Mouse (Mus musculus) midbrain, embryonic 12.5 days (tissue): Measurements from ENCODE around the gene Phka2. TPM values are rescaled to one million over a fixed set of nuclear protein-coding genes. Genes with fewer than 3 reads are reported as not detected.

Experiments used
- ATAC-seq: fragments of 200-750 bp; cut with Nextera tagmentation; 2 replicates; pipeline ENCODE4 v1.8.0; 2017; ENCODE audit warnings: low read depth, moderate TSS enrichment, moderate library complexity; ENCODE audit not compliant: low FRiP score
- H3K27ac ChIP-seq: fragments of 300-500 bp; sonication (generic); replicated peaks from 2 replicates; pipeline ENCODE4 v1.5.1; 2016; ENCODE audit warnings: mild to moderate bottlenecking
- H3K27me3 ChIP-seq: fragments of 300-500 bp; sonication (generic); 2 replicates; pipeline ENCODE4 v1.6.1; 2016; ENCODE audit warnings: mild to moderate bottlenecking
- H3K36me3 ChIP-seq: fragments of 300-500 bp; sonication (generic); 2 replicates; pipeline ENCODE4 v1.6.1; 2016
- H3K4me1 ChIP-seq: fragments of 300-500 bp; sonication (generic); 2 replicates; pipeline ENCODE4 v1.6.1; 2016
- H3K4me2 ChIP-seq: fragments of 300-500 bp; sonication (generic); replicated peaks from 2 replicates; pipeline ENCODE4 v1.6.1; 2016; ENCODE audit warnings: mild to moderate bottlenecking, moderate library complexity
- H3K4me3 ChIP-seq: fragments of 300-500 bp; sonication (generic); 2 replicates; pipeline ENCODE4 v1.5.1; 2016; ENCODE audit warnings: mild to moderate bottlenecking
- H3K9ac ChIP-seq: fragments of 300-500 bp; sonication (generic); replicated peaks from 2 replicates; pipeline ENCODE4 v1.6.1; 2016; ENCODE audit warnings: mild to moderate bottlenecking, moderate library complexity
- H3K9me3 ChIP-seq: fragments of 300-500 bp; sonication (generic); 2 replicates; pipeline ENCODE4 v1.6.1; 2016; ENCODE audit warnings: mild to moderate bottlenecking
- WGBS: fragments of 180-500 bp; shearing (Covaris S2); methylation state at CpG from one replicate; pipeline ENCODE4 v1.1.7; 2016; 5-methylcytosine and 5-hydroxymethylcytosine counted together
- polyA plus RNA-seq: library from polyadenylated mRNA; unstranded; fragments of >200 nt; fragmentation: Nextera tagmentation; extraction: Ambion mirVana; gene quantifications from 2 replicates; pipeline ENCODE4 v1.2.1, GENCODE M21; 2016

The Phka2 gene
- polyA plus RNA-seq, 1 experiment from 2014 or later, result 22.8 TPM

GRCm38 (mm10) chrX:160602770-160603169 is 100.8 kb downstream of the Phka2 start:
- Histone ChIP-seq H3K9ac (no peak overlapping the region), H3K4me2 (no peak overlapping the region), H3K9me3 (no peaks in the 10 kb centered on the region), H3K27ac (no peak overlapping the region), H3K36me3 (no peaks in the 10 kb centered on the region), H3K4me3 (no peak overlapping the region), H3K27me3 (peaks cover 62% of the 10 kb centered on the region), H3K4me1 (peaks cover 18% of the 10 kb centered on the region)
- no peak for ATAC-seq
- 94% methylated on average over 1 of the region's 1 CpGs for WGBS

GRCm38 (mm10) chrX:160603316-160603715 is 101.3 kb downstream of the Phka2 start:
- WGBS, result 89% methylated on average over 2 of the region's 2 CpGs
- no peaks in the 10 kb centered on the region for H3K36me3 ChIP-seq
- H3K9ac ChIP-seq, result no peak overlapping the region
- H3K9me3 ChIP-seq, result no peaks in the 10 kb centered on the region
- no peak overlapping the region for H3K4me2 ChIP-seq
- ATAC-seq, result no peak
- H3K4me1 ChIP-seq, result peaks cover 15% of the 10 kb centered on the region
- H3K27me3 ChIP-seq, result peaks cover 58% of the 10 kb centered on the region
- no peak overlapping the region for H3K27ac ChIP-seq
- H3K4me3 ChIP-seq, result no peak overlapping the region

- Histone ChIP-seq H3K27ac (no peak overlapping the region), H3K27me3 (peaks cover 50% of the 10 kb centered on the region), H3K9ac (no peak overlapping the region), H3K36me3 (no peaks in the 10 kb centered on the region), H3K4me1 (peaks cover 7% of the 10 kb centered on the region), H3K4me3 (no peak overlapping the region), H3K9me3 (no peaks in the 10 kb centered on the region), H3K4me2 (no peak overlapping the region)
- no peak for ATAC-seq
- WGBS, result 63% methylated on average over 6 of the region's 6 CpGs
These were observed 102.1 kb downstream of the Phka2 start for GRCm38 (mm10) chrX:160603981-160604541.

- Histone ChIP-seq H3K4me3 (no peak overlapping the region), H3K27ac (no peak overlapping the region), H3K27me3 (peaks cover 9% of the 10 kb centered on the region), H3K9me3 (no peaks in the 10 kb centered on the region), H3K9ac (no peak overlapping the region), H3K36me3 (no peaks in the 10 kb centered on the region), H3K4me1 (no peaks in the 10 kb centered on the region), H3K4me2 (no peak overlapping the region)
- no peak for ATAC-seq
- 38% methylated on average over 3 of the region's 3 CpGs for WGBS
These were observed 107.9 kb downstream of the Phka2 start for GRCm38 (mm10) chrX:160609849-160610248.

- no peak overlapping the region for H3K9ac ChIP-seq
- no peak overlapping the region for H3K4me3 ChIP-seq
- peaks cover 4% of the 10 kb centered on the region; the same call in 1 of the 2 replicates for H3K27me3 ChIP-seq
- H3K4me1 ChIP-seq, result no peaks in the 10 kb centered on the region
- 44% methylated on average over 2 of the region's 2 CpGs for WGBS
- ATAC-seq, result no peak
- H3K27ac ChIP-seq, result no peak overlapping the region
- no peaks in the 10 kb centered on the region for H3K9me3 ChIP-seq
- H3K4me2 ChIP-seq, result no peak overlapping the region
- no peaks in the 10 kb centered on the region for H3K36me3 ChIP-seq
These were observed 108.5 kb downstream of the Phka2 start for GRCm38 (mm10) chrX:160610482-160610881.

- Histone ChIP-seq H3K9me3 (no peaks in the 10 kb centered on the region), H3K4me3 (no peak overlapping the region), H3K4me1 (no peaks in the 10 kb centered on the region), H3K27me3 (peaks cover 4% of the 10 kb centered on the region; the same call in 1 of the 2 replicates), H3K27ac (peak overlapping the region; percentile 54; the same call in 1 of the 2 replicates), H3K4me2 (no peak overlapping the region), H3K36me3 (no peaks in the 10 kb centered on the region), H3K9ac (no peak overlapping the region)
- ATAC-seq, result peak; percentile 88
- 23% methylated on average over 4 of the region's 4 CpGs for WGBS
These were observed 109.1 kb downstream of the Phka2 start for GRCm38 (mm10) chrX:160610882-160611644.

Other genes with a start within 250 kb of the Phka2 start
- gene Adgrg2, start 111.5 kb upstream of the Phka2 start, polyA plus RNA-seq, result 2.2 and 2.4 TPM in 2 replicates
- 0.29 TPM in 1 of 2 replicates, not detected in the other for gene Ppef1, start 233.6 kb downstream of the Phka2 start, polyA plus RNA-seq